Mouse (Mus musculus) intestine, postnatal 0 days (tissue): ENCODE data around the gene Itgb6. TPM values are rescaled to one million over a fixed set of nuclear protein-coding genes. Genes with fewer than 3 reads are reported as not detected.
A peak's percentile ranks its signal among the peaks of the same experiment; 100 is the strongest.

ENCODE experiments used
- ATAC-seq: fragments of 200-750 bp; cut with Nextera tagmentation; 2 replicates; pipeline ENCODE4 v1.8.0; 2017; ENCODE audit warnings: mild to moderate bottlenecking, moderate TSS enrichment, moderate library complexity
- H3K27ac ChIP-seq: fragments of 300-500 bp; sonication (generic); 2 replicates; pipeline ENCODE4 v1.5.1; 2014; ENCODE audit warnings: mild to moderate bottlenecking, low read depth, low read length, moderate library complexity
- H3K27me3 ChIP-seq: fragments of 300-500 bp; sonication (generic); replicated peaks from 2 replicates; pipeline ENCODE4 v1.6.1; 2014; ENCODE audit warnings: low read length, mixed read lengths; ENCODE audit not compliant: control insufficient read depth, insufficient read depth
- H3K36me3 ChIP-seq: fragments of 300-500 bp; sonication (generic); 2 replicates; pipeline ENCODE4 v1.6.1; 2014; ENCODE audit warnings: mild to moderate bottlenecking, moderate library complexity; ENCODE audit not compliant: control insufficient read depth, insufficient read depth
- H3K4me1 ChIP-seq: fragments of 300-500 bp; sonication (generic); replicated peaks from 2 replicates; pipeline ENCODE4 v1.6.1; 2014; ENCODE audit warnings: antibody characterized with exemption, low read length, mixed read lengths; ENCODE audit not compliant: control insufficient read depth, insufficient read depth
- H3K4me2 ChIP-seq: fragments of 300-500 bp; sonication (generic); replicated peaks from 2 replicates; pipeline ENCODE4 v1.6.1; 2014; ENCODE audit warnings: low read depth, mild to moderate bottlenecking, moderate library complexity
- H3K4me3 ChIP-seq: fragments of 300-500 bp; sonication (generic); 2 replicates; pipeline ENCODE4 v1.5.1; 2014; ENCODE audit warnings: low read depth, low read length
- H3K9ac ChIP-seq: fragments of 300-500 bp; sonication (generic); 2 replicates; pipeline ENCODE4 v1.6.1; 2014; ENCODE audit warnings: mild to moderate bottlenecking, low read depth, low read length
- H3K9me3 ChIP-seq: fragments of 300-500 bp; sonication (generic); 2 replicates; pipeline ENCODE4 v1.6.1; 2016; ENCODE audit warnings: mixed run types; ENCODE audit not compliant: control insufficient read depth
- CTCF ChIP-seq: sonication (generic); IDR thresholded peaks from 2 replicates; pipeline ENCODE4 v1.5.1; 2016; ENCODE audit warnings: low read depth, mild to moderate bottlenecking, control low read depth, antibody characterized with exemption, moderate library complexity
- WGBS: fragments of 180-500 bp; shearing (Covaris S2); extraction: QIAGEN DNeasy Blood & Tissue Kit; methylation state at CpG from one replicate; pipeline ENCODE4 v1.1.7; 2014; 5-methylcytosine and 5-hydroxymethylcytosine counted together
- polyA plus RNA-seq: library from polyadenylated mRNA; unstranded; fragments of >200 nt; fragmentation: Nextera tagmentation; extraction: Ambion mirVana; gene quantifications from 2 replicates; pipeline ENCODE4 v1.2.1, GENCODE M21; 2015

Itgb6 gene
- polyA plus RNA-seq, 1 experiment from 2014 or later, result 10.8 TPM

GRCm38 (mm10) chr2:60724660-60725059, 2.2 kb upstream of the Itgb6 start:
- no peak overlapping the region for H3K27ac ChIP-seq
- no peak for TF ChIP-seq CTCF
- H3K4me1 ChIP-seq, result peaks cover 4% of the 10 kb centered on the region; the same call in 1 of the 2 replicates
- ATAC-seq, result no peak
- no peak overlapping the region for H3K4me3 ChIP-seq
- H3K9me3 ChIP-seq, result no peaks in the 10 kb centered on the region
- H3K9ac ChIP-seq, result no peak overlapping the region
- no peak overlapping the region for H3K4me2 ChIP-seq
- H3K27me3 ChIP-seq, result no peaks in the 10 kb centered on the region
- no peaks in the 10 kb centered on the region for H3K36me3 ChIP-seq
- WGBS, result 86% methylated on average over 2 of the region's 2 CpGs

- H3K4me1 ChIP-seq, result 0 out of 2 replicates have a peak, but pooled peaks cover 3% of the 10 kb centered on the region
- no peak overlapping the region for H3K9ac ChIP-seq
- no peak overlapping the region for H3K4me3 ChIP-seq
- no peak for ATAC-seq
- H3K27me3 ChIP-seq, result no peaks in the 10 kb centered on the region
- no peak for TF ChIP-seq CTCF
- WGBS, result 85% methylated on average over 3 of the region's 3 CpGs
- H3K9me3 ChIP-seq, result no peaks in the 10 kb centered on the region
- H3K4me2 ChIP-seq, result no peak overlapping the region
- no peak overlapping the region for H3K27ac ChIP-seq
- H3K36me3 ChIP-seq, result no peaks in the 10 kb centered on the region
Measured at GRCm38 (mm10) chr2:60722967-60723366, 524 bp upstream of the Itgb6 start.

- Histone ChIP-seq H3K4me3 (no peak overlapping the region), H3K27ac (no peak overlapping the region), H3K36me3 (no peaks in the 10 kb centered on the region), H3K9ac (no peak overlapping the region), H3K9me3 (no peaks in the 10 kb centered on the region), H3K27me3 (no peaks in the 10 kb centered on the region), H3K4me2 (no peak overlapping the region), H3K4me1 (peaks cover 3% of the 10 kb centered on the region; the same call in 1 of the 2 replicates)
- peak; percentile 86 for TF ChIP-seq CTCF
- WGBS, result 23% methylated on average over 5 of the region's 5 CpGs
- no peak for ATAC-seq
Measured at GRCm38 (mm10) chr2:60720906-60721305, 1.5 kb downstream of the Itgb6 start.

- Histone ChIP-seq H3K4me2 (no peak overlapping the region), H3K9ac (no peak overlapping the region), H3K4me3 (no peak overlapping the region), H3K27ac (no peak overlapping the region), H3K27me3 (no peaks in the 10 kb centered on the region), H3K9me3 (no peaks in the 10 kb centered on the region), H3K4me1 (peaks cover 3% of the 10 kb centered on the region; the same call in 1 of the 2 replicates), H3K36me3 (no peaks in the 10 kb centered on the region)
- no peak for TF ChIP-seq CTCF
- ATAC-seq, result no peak
- WGBS, result 67% methylated on average over 8 of the region's 8 CpGs
Measured at GRCm38 (mm10) chr2:60720205-60720604, 2.2 kb downstream of the Itgb6 start.

- no peak overlapping the region for H3K9ac ChIP-seq
- H3K4me1 ChIP-seq, result peaks cover 9% of the 10 kb centered on the region; the same call in 1 of the 2 replicates
- no peaks in the 10 kb centered on the region for H3K9me3 ChIP-seq
- TF ChIP-seq CTCF, result no peak
- 0 out of 2 replicates have a peak overlapping the region, but pooled peaks have one; percentile 3 for H3K4me2 ChIP-seq
- no peaks in the 10 kb centered on the region for H3K27me3 ChIP-seq
- no peak for ATAC-seq
- no peaks in the 10 kb centered on the region for H3K36me3 ChIP-seq
- 69% methylated on average over 13 of the region's 13 CpGs for WGBS
- H3K27ac ChIP-seq, result no peak overlapping the region
- no peak overlapping the region for H3K4me3 ChIP-seq
Measured at GRCm38 (mm10) chr2:60717348-60717747, 5.1 kb downstream of the Itgb6 start.

- TF ChIP-seq CTCF, result no peak
- Histone ChIP-seq H3K36me3 (no peaks in the 10 kb centered on the region), H3K27ac (no peak overlapping the region)
Measured at GRCm38 (mm10) chr2:60716549-60716948, 5.9 kb downstream of the Itgb6 start.

GRCm38 (mm10) chr2:60715771-60716170, 6.7 kb downstream of the Itgb6 start:
- Histone ChIP-seq H3K4me3 (no peak overlapping the region), H3K27ac (no peak overlapping the region), H3K9me3 (no peaks in the 10 kb centered on the region), H3K4me2 (no peak overlapping the region), H3K27me3 (no peaks in the 10 kb centered on the region), H3K4me1 (peaks cover 9% of the 10 kb centered on the region; the same call in 1 of the 2 replicates), H3K9ac (no peak overlapping the region), H3K36me3 (no peaks in the 10 kb centered on the region)
- ATAC-seq, result no peak
- 64% methylated on average over 13 of the region's 13 CpGs for WGBS
- TF ChIP-seq CTCF, result no peak

More at GRCm38 (mm10) chr2:60716549-60716948, 5.9 kb downstream of the Itgb6 start:
- H3K9ac ChIP-seq, result no peak overlapping the region
- H3K9me3 ChIP-seq, result no peaks in the 10 kb centered on the region
- H3K27me3 ChIP-seq, result no peaks in the 10 kb centered on the region
- no peak overlapping the region for H3K4me3 ChIP-seq
- H3K4me1 ChIP-seq, result peaks cover 9% of the 10 kb centered on the region; the same call in 1 of the 2 replicates
- H3K4me2 ChIP-seq, result no peak overlapping the region
- ATAC-seq, result peak; percentile 64
